ENCODE assay signal across 8 mouse cellular contexts in genomic region chr8:105518436-105519313, GRCm38 (mm10). TPM values are rescaled to one million over a fixed set of nuclear protein-coding genes. Genes with fewer than 3 reads are reported as not detected.
DNase-seq lines count a peak whose midpoint lies in the region; ATAC-seq and TF ChIP-seq lines count a peak whose summit lies in the region.

Gene Hsd11b2, plus strand, starts transcription at chr8:105518755.

- TF ChIP-seq CTCF in ES-Bruce4 (IDR thresholded peaks at IDR 0.05; ENCODE audit: low read depth, low read length), result no peak
- no peak for TF ChIP-seq CTCF in lung, adult 2 months (IDR thresholded peaks at IDR 0.05; ENCODE audit: insufficient read depth, low read length)

- peak within 1 kb of the TSS; percentile 59 for H3K4me3 ChIP-seq in ES-Bruce4 (ENCODE audit: low read depth, low read length)
- peak within 1 kb of the TSS; percentile 62 for H3K4me3 ChIP-seq in heart, embryonic 13.5 days
- H3K4me3 ChIP-seq in kidney, embryonic 16.5 days (ENCODE audit: low read length), result peak within 1 kb of the TSS; percentile 69
- peak within 1 kb of the TSS; percentile 63 for H3K4me3 ChIP-seq in lung, adult 2 months (replicated peaks; ENCODE audit: extremely low read depth, low read depth, low read length)
- peak within 1 kb of the TSS; percentile 54 for H3K4me3 ChIP-seq in neural tube, embryonic 13.5 days

- ATAC-seq in heart, embryonic 13.5 days (ENCODE audit: extremely low read depth, insufficient number of reproducible peaks, low FRiP score, low TSS enrichment), result no peak
- peak; percentile 62 for ATAC-seq in kidney, embryonic 16.5 days (ENCODE audit: low FRiP score, low TSS enrichment)
- ATAC-seq in neural tube, embryonic 13.5 days (ENCODE audit: low read depth), result peak; percentile 54

- no peaks in the 10 kb centered on the region for H3K36me3 ChIP-seq in ES-Bruce4 (ENCODE audit: control insufficient read depth, insufficient read depth, low read length, poor library complexity, severe bottlenecking)
- H3K36me3 ChIP-seq in heart, embryonic 13.5 days, result peaks cover 17% of the 10 kb centered on the region
- 0 out of 2 replicates have a peak, but pooled peaks cover 1% of the 10 kb centered on the region for H3K36me3 ChIP-seq in kidney, embryonic 16.5 days (ENCODE audit: insufficient read depth, low read length)
- peaks cover 27% of the 10 kb centered on the region for H3K36me3 ChIP-seq in neural tube, embryonic 13.5 days

- H3K27me3 ChIP-seq in ES-Bruce4 (ENCODE audit: control insufficient read depth, insufficient read depth, low read length, poor library complexity, severe bottlenecking), result no peaks in the 10 kb centered on the region; the same call in 1 of the 2 replicates
- H3K27me3 ChIP-seq in heart, embryonic 13.5 days (replicated peaks), result peaks cover 52% of the 10 kb centered on the region
- H3K27me3 ChIP-seq in kidney, embryonic 16.5 days (ENCODE audit: insufficient read depth, low read length), result no peaks in the 10 kb centered on the region
- H3K27me3 ChIP-seq in neural tube, embryonic 13.5 days, result peaks cover 15% of the 10 kb centered on the region

- H3K27ac ChIP-seq in ES-Bruce4 (ENCODE audit: insufficient read depth, low read length), result no peak within 1 kb of the TSS
- no peak within 1 kb of the TSS for H3K27ac ChIP-seq in heart, embryonic 13.5 days (replicated peaks)
- peak within 1 kb of the TSS; percentile 87 for H3K27ac ChIP-seq in kidney, embryonic 16.5 days (ENCODE audit: low read length)
- H3K27ac ChIP-seq in neural tube, embryonic 13.5 days (replicated peaks), result peak within 1 kb of the TSS; percentile 76

- peak within 1 kb of the TSS; percentile 46 for H3K9ac ChIP-seq in ES-Bruce4 (ENCODE audit: low read depth, poor library complexity, severe bottlenecking)
- peak within 1 kb of the TSS; percentile 81 for H3K9ac ChIP-seq in heart, embryonic 13.5 days
- H3K9ac ChIP-seq in kidney, embryonic 16.5 days (replicated peaks; ENCODE audit: low read length), result peak within 1 kb of the TSS; percentile 81
- peak within 1 kb of the TSS; percentile 79 for H3K9ac ChIP-seq in neural tube, embryonic 13.5 days

- H3K4me1 ChIP-seq in ES-Bruce4 (ENCODE audit: control insufficient read depth, insufficient read depth, low read length), result peaks cover 2% of the 10 kb centered on the region
- peaks cover 48% of the 10 kb centered on the region for H3K4me1 ChIP-seq in heart, embryonic 13.5 days
- peaks cover 74% of the 10 kb centered on the region for H3K4me1 ChIP-seq in kidney, embryonic 16.5 days (ENCODE audit: insufficient read depth, low read length)
- peaks cover 19% of the 10 kb centered on the region for H3K4me1 ChIP-seq in lung, adult 2 months (ENCODE audit: control insufficient read depth, insufficient read depth, low read length)
- H3K4me1 ChIP-seq in neural tube, embryonic 13.5 days (replicated peaks), result peaks cover 55% of the 10 kb centered on the region

- peak within 1 kb of the TSS; percentile 98 for H3K4me2 ChIP-seq in heart, embryonic 13.5 days
- H3K4me2 ChIP-seq in kidney, embryonic 16.5 days (replicated peaks; ENCODE audit: low read depth, low read length), result peak within 1 kb of the TSS; percentile 97
- H3K4me2 ChIP-seq in neural tube, embryonic 13.5 days, result peak within 1 kb of the TSS; percentile 92

- peak; percentile 37 for DNase-seq in 416B (ENCODE audit: low read depth)
- peak; percentile 83 for DNase-seq in embryo, embryonic 11 days
- peak; percentile 60 for DNase-seq in lung, adult 2 months
- peak; percentile 70 for DNase-seq in thymus, postnatal 4 days

- under 1% methylated on average over 68 of the region's 68 CpGs for WGBS in heart, embryonic 13.5 days
- WGBS in kidney, embryonic 16.5 days, result under 1% methylated on average over 67 of the region's 68 CpGs
- WGBS in lung, adult 2 months, result under 1% methylated on average over 68 of the region's 68 CpGs
- under 1% methylated on average over 68 of the region's 68 CpGs for WGBS in neural tube, embryonic 13.5 days

- TF ChIP-seq POLR2A in ES-Bruce4 (IDR thresholded peaks at IDR 0.05; ENCODE audit: insufficient read depth, low read length), result no peak
- no peak for TF ChIP-seq POLR2A in lung, adult 2 months (IDR thresholded peaks at IDR 0.05; ENCODE audit: borderline replicate concordance, extremely low read depth, low read depth, low read length)

- no peaks in the 10 kb centered on the region for H3K9me3 ChIP-seq in ES-Bruce4 (replicated peaks; ENCODE audit: control insufficient read depth, insufficient read depth, low read length, poor library complexity, severe bottlenecking)
- H3K9me3 ChIP-seq in heart, embryonic 13.5 days, result no peaks in the 10 kb centered on the region
- H3K9me3 ChIP-seq in kidney, embryonic 16.5 days (ENCODE audit: low read length), result no peaks in the 10 kb centered on the region
- no peaks in the 10 kb centered on the region for H3K9me3 ChIP-seq in neural tube, embryonic 13.5 days

- TF ChIP-seq EP300 in ES-Bruce4 (IDR thresholded peaks at IDR 0.05; ENCODE audit: insufficient read depth, low read depth, low read length), result no peak

RNA-seq across cellular contexts. Expression of gene Hsd11b2, which starts in this region (rescaled TPM):
- polyA plus RNA-seq in ES-Bruce4 (2011; ENCODE audit: insufficient read depth, insufficient read length, low read depth, missing spikeins), result 0.54 and 0.61 TPM in 2 replicates
- 1.2 and 1.5 TPM in 2 replicates for polyA plus RNA-seq in heart, embryonic 13.5 days (2015; fragmentation: Nextera tagmentation; extraction: Ambion mirVana)
- polyA plus RNA-seq in kidney, embryonic 16.5 days (2015; fragmentation: Nextera tagmentation; extraction: Ambion mirVana), result 39.3 and 39.9 TPM in 2 replicates
- 2.1 and 4.8 TPM in 2 replicates for polyA plus RNA-seq in lung, adult 2 months (2012; rRNA removed)
- polyA plus RNA-seq in neural tube, embryonic 13.5 days (2015; fragmentation: Nextera tagmentation; extraction: Ambion mirVana), result 5.4 and 5.5 TPM in 2 replicates

Comparison
In these comparisons a context has a peak if more than half of its experiments do, and no peak if none do; other contexts are left out.
1. H3K27ac ChIP-seq: peak in kidney, embryonic 16.5 days (single experiment) and neural tube, embryonic 13.5 days (single experiment); none in ES-Bruce4 (single experiment) and heart, embryonic 13.5 days (single experiment).
2. Peak in every context shown above with its lines, with median percentiles within 50 percentile points of each other: DNase-seq, H3K4me3 ChIP-seq, H3K9ac ChIP-seq and H3K4me2 ChIP-seq.